Mouse (Mus musculus) liver, embryonic 14.5 days (tissue): ENCODE results near the gene Slc39a9. TPM values are rescaled to one million over a fixed set of nuclear protein-coding genes. Genes with fewer than 3 reads are reported as not detected.
A peak's percentile ranks its signal among the peaks of the same experiment; 100 is the strongest.

Source experiments
- ATAC-seq: fragments of 200-750 bp; cut with Nextera tagmentation; 2 replicates; pipeline ENCODE4 v1.8.0; 2017; ENCODE audit warnings: moderate number of reproducible peaks, mild to moderate bottlenecking, moderate library complexity; ENCODE audit not compliant: insufficient read depth
- DNase-seq, 3 experiments: peaks; one replicate each; pipeline ENCODE4 v3.0.0-alpha.2; 2012 to 2013; ENCODE audit warnings: low read depth in 3 of 3, low spot score in 3 of 3
- H3K27ac ChIP-seq: fragments of 300-500 bp; sonication (generic); 2 replicates; pipeline ENCODE4 v1.5.1; 2014; ENCODE audit warnings: moderate library complexity, mild to moderate bottlenecking, control low read depth, inconsistent platforms
- H3K27me3 ChIP-seq: fragments of 300-500 bp; sonication (generic); 2 replicates; pipeline ENCODE4 v1.6.1; 2014; ENCODE audit warnings: mild to moderate bottlenecking, low read length, moderate library complexity; ENCODE audit not compliant: control insufficient read depth, insufficient read depth
- H3K36me3 ChIP-seq: fragments of 300-500 bp; sonication (generic); replicated peaks from 2 replicates; pipeline ENCODE4 v1.6.1; 2014; ENCODE audit warnings: low read depth; ENCODE audit not compliant: control insufficient read depth, insufficient read depth
- H3K4me1 ChIP-seq, 2 experiments: fragments of 200-500 bp in 1 of 2; fragments of 300-500 bp in 1 of 2; sonication (generic) in 1 of 2; replicated peaks; 2 replicates each; pipeline ENCODE4 v1.6.1; 2012 to 2014; ENCODE audit warnings: antibody characterized with exemption in 1 of 2, inconsistent platforms in 1 of 2, low read length in 1 of 2; ENCODE audit not compliant: control insufficient read depth in 2 of 2, insufficient read depth in 2 of 2
- H3K4me2 ChIP-seq: fragments of 300-500 bp; sonication (generic); 2 replicates; pipeline ENCODE4 v1.6.1; 2014; ENCODE audit warnings: low read depth, mild to moderate bottlenecking, control low read depth, moderate library complexity
- H3K4me3 ChIP-seq, 2 experiments: fragments of 200-500 bp in 1 of 2; fragments of 300-500 bp in 1 of 2; sonication (generic) in 1 of 2; 2 replicates each; pipeline ENCODE4 v1.5.1; 2012 to 2014; ENCODE audit warnings: low read depth in 2 of 2, low read length in 2 of 2, mild to moderate bottlenecking in 2 of 2, control low read depth in 1 of 2, inconsistent platforms in 1 of 2, moderate library complexity in 1 of 2; ENCODE audit not compliant: insufficient read depth in 1 of 2
- H3K9ac ChIP-seq: fragments of 300-500 bp; sonication (generic); replicated peaks from 2 replicates; pipeline ENCODE4 v1.6.1; 2014; ENCODE audit warnings: mild to moderate bottlenecking, control low read depth, moderate library complexity
- H3K9me3 ChIP-seq: fragments of 300-500 bp; sonication (generic); 2 replicates; pipeline ENCODE4 v1.6.1; 2016; ENCODE audit warnings: low read length, mixed read lengths; ENCODE audit not compliant: control insufficient read depth
- CTCF ChIP-seq: IDR thresholded peaks from 2 replicates; pipeline ENCODE4 v1.5.1; 2016; ENCODE audit warnings: antibody characterized with exemption, low read depth, control low read depth
- EP300 ChIP-seq: IDR thresholded peaks from 2 replicates; pipeline ENCODE4 v1.6.1; 2016; ENCODE audit warnings: antibody characterized with exemption, low read depth
- WGBS: fragments of 180-500 bp; shearing (Covaris S2); extraction: QIAGEN DNeasy Blood & Tissue Kit; methylation state at CpG from one replicate; pipeline ENCODE4 v1.1.7; 2014; ENCODE audit not compliant: insufficient replicate concordance; 5-methylcytosine and 5-hydroxymethylcytosine counted together
- polyA plus RNA-seq, 2 experiments: library from polyadenylated mRNA; depleted of rRNA in 1 of 2; stranded (reverse) in 1 of 2; unstranded in 1 of 2; fragments of >200 nt; fragmentation: Nextera tagmentation in 1 of 2; extraction: Ambion mirVana in 1 of 2; gene quantifications; 2 replicates each; pipeline versions ENCODE4 v1.2.1 to v1.2.3; 2012 to 2014

Gene Slc39a9
- polyA plus RNA-seq, 2 experiments: 9.6 to 10.1 TPM

- Histone ChIP-seq H3K4me3 (no peak overlapping the region), H3K27me3 (peaks cover 26% of the 10 kb centered on the region), H3K4me2 (no peak overlapping the region), H3K9me3 (no peaks in the 10 kb centered on the region), H3K27ac (no peak overlapping the region), H3K9ac (no peak overlapping the region), H3K4me1 (peaks cover 15 to 23% of the 10 kb centered on the region in 2 experiments), H3K36me3 (no peaks in the 10 kb centered on the region)
- TF ChIP-seq EP300: no peak
- TF ChIP-seq CTCF: no peak
- ATAC-seq (no peak), DNase-seq (no peak)
- WGBS: 59% methylated on average over 10 of the region's 10 CpGs
Measured at GRCm38 (mm10) chr12:80687788-80688211, 44.1 kb downstream of the Slc39a9 start.

GRCm38 (mm10) chr12:80689696-80690095, 46.0 kb downstream of the Slc39a9 start:
- H3K4me2 ChIP-seq: no peak overlapping the region
- H3K4me3 ChIP-seq: no peak overlapping the region
- peaks cover 38% of the 10 kb centered on the region for H3K27me3 ChIP-seq
- no peak for TF ChIP-seq CTCF
- no peak for TF ChIP-seq EP300
- H3K4me1 ChIP-seq: peaks cover 0 to 5% of the 10 kb centered on the region in 2 experiments; a peak in 3 of 4 replicates
- H3K27ac ChIP-seq: no peak overlapping the region
- no peaks in the 10 kb centered on the region for H3K36me3 ChIP-seq
- H3K9ac ChIP-seq: no peak overlapping the region
- DNase-seq: no peak
- WGBS: 59% methylated on average over 5 of the region's 5 CpGs
- no peak for ATAC-seq
- no peaks in the 10 kb centered on the region for H3K9me3 ChIP-seq

- no peak overlapping the region for H3K27ac ChIP-seq
- peaks cover 46% of the 10 kb centered on the region for H3K27me3 ChIP-seq
- TF ChIP-seq CTCF (no peak), EP300 (no peak)
- H3K4me1 ChIP-seq: no peaks in the 10 kb centered on the region
- no peak overlapping the region for H3K9ac ChIP-seq
- ATAC-seq: no peak
- no peaks in the 10 kb centered on the region for H3K36me3 ChIP-seq
- DNase-seq: no peak
- no peak overlapping the region for H3K4me3 ChIP-seq
- H3K9me3 ChIP-seq: no peaks in the 10 kb centered on the region
- 15% methylated on average over 12 of the region's 12 CpGs for WGBS
- no peak overlapping the region; the same call in 1 of the 2 replicates for H3K4me2 ChIP-seq
Measured at GRCm38 (mm10) chr12:80691671-80692091, 48.0 kb downstream of the Slc39a9 start.

- Histone ChIP-seq H3K4me2 (peak within 1 kb of the TSS; percentile 53), H3K27ac (no peak within 1 kb of the TSS), H3K4me3 (peak within 1 kb of the TSS in 1 of 2 experiments; percentile 26; a peak in 3 of 4 replicates), H3K36me3 (no peaks in the 10 kb centered on the region), H3K27me3 (peaks cover 46% of the 10 kb centered on the region), H3K9ac (no peak within 1 kb of the TSS), H3K4me1 (no peaks in the 10 kb centered on the region), H3K9me3 (no peaks in the 10 kb centered on the region)
- TF ChIP-seq EP300: no peak
- TF ChIP-seq CTCF: no peak
- WGBS: 4% methylated on average over 50 of the region's 52 CpGs
- DNase-seq (no peak), ATAC-seq (peak; percentile 55; the same call in 1 of the 2 replicates)
Measured at GRCm38 (mm10) chr12:80692269-80692972, 48.7 kb downstream of the Slc39a9 start, which contains the start of gene Plekhd1. Gene Plekhd1 (plus strand): TSS chr12:80692591.

GRCm38 (mm10) chr12:80693700-80694099, 50.0 kb downstream of the Slc39a9 start:
- TF ChIP-seq EP300 (no peak), CTCF (no peak)
- Histone ChIP-seq H3K4me2 (no peak overlapping the region), H3K36me3 (no peaks in the 10 kb centered on the region), H3K9me3 (no peaks in the 10 kb centered on the region), H3K4me3 (no peak overlapping the region), H3K4me1 (peaks cover 3 to 7% of the 10 kb centered on the region in 2 experiments), H3K27ac (no peak overlapping the region), H3K27me3 (peaks cover 46% of the 10 kb centered on the region), H3K9ac (no peak overlapping the region)
- no peak for ATAC-seq
- 37% methylated on average over 2 of the region's 2 CpGs for WGBS
- no peak for DNase-seq
